Mouse (Mus musculus): ENCODE measurements around the gene Sh2b1. TPM values are rescaled to one million over a fixed set of nuclear protein-coding genes. Genes with fewer than 3 reads are reported as not detected.

The Sh2b1 gene
- 33.7 and 36.0 TPM in 2 replicates for polyA plus RNA-seq (2014; fragmentation: Nextera tagmentation; extraction: Ambion mirVana)

- H3K4me1 ChIP-seq (ENCODE audit: control insufficient read depth, insufficient read depth, low read length), result peaks cover 12% of the 10 kb centered on the region
- H3K9me3 ChIP-seq (replicated peaks; ENCODE audit: control insufficient read depth, low read length), result no peaks in the 10 kb centered on the region
- H3K27ac ChIP-seq (ENCODE audit: low read depth, low read length), result peak within 1 kb of the TSS; percentile 97
- H3K27me3 ChIP-seq (ENCODE audit: control insufficient read depth, insufficient read depth, low read length), result no peaks in the 10 kb centered on the region
- H3K9ac ChIP-seq (ENCODE audit: low read depth, low read length), result peak within 1 kb of the TSS; percentile 81
- WGBS (ENCODE audit: insufficient replicate concordance), result 0% methylated on average over 53 of the region's 53 CpGs
- peak within 1 kb of the TSS; percentile 94 for H3K4me2 ChIP-seq
- H3K4me3 ChIP-seq (ENCODE audit: low read depth, low read length), result peak within 1 kb of the TSS; percentile 78
- ATAC-seq (replicated peaks; ENCODE audit: insufficient number of reproducible peaks, low FRiP score, low TSS enrichment), result peak; percentile 87
- peaks cover 15% of the 10 kb centered on the region for H3K36me3 ChIP-seq (ENCODE audit: control insufficient read depth, insufficient read depth, low read length)
These were observed at the start of gene Sh2b1 for GRCm38 (mm10) chr7:126474993-126475581. Gene Sh2b1 (minus strand): TSS chr7:126475424.

GRCm38 (mm10) chr7:126523316-126523715 is 48.1 kb upstream of the Sh2b1 start:
- Histone ChIP-seq H3K4me3 (ENCODE audit: low read depth, low read length) (no peak overlapping the region), H3K36me3 (ENCODE audit: control insufficient read depth, insufficient read depth, low read length) (no peaks in the 10 kb centered on the region), H3K9ac (ENCODE audit: low read depth, low read length) (no peak overlapping the region), H3K27ac (ENCODE audit: low read depth, low read length) (no peak overlapping the region), H3K4me1 (ENCODE audit: control insufficient read depth, insufficient read depth, low read length) (no peaks in the 10 kb centered on the region), H3K4me2 (no peak overlapping the region), H3K9me3 (replicated peaks; ENCODE audit: control insufficient read depth, low read length) (no peaks in the 10 kb centered on the region), H3K27me3 (ENCODE audit: control insufficient read depth, insufficient read depth, low read length) (no peaks in the 10 kb centered on the region)
- WGBS (ENCODE audit: insufficient replicate concordance), result 75% methylated on average over 3 of the region's 3 CpGs
- ATAC-seq (replicated peaks; ENCODE audit: insufficient number of reproducible peaks, low FRiP score, low TSS enrichment), result no peak

DNA sequence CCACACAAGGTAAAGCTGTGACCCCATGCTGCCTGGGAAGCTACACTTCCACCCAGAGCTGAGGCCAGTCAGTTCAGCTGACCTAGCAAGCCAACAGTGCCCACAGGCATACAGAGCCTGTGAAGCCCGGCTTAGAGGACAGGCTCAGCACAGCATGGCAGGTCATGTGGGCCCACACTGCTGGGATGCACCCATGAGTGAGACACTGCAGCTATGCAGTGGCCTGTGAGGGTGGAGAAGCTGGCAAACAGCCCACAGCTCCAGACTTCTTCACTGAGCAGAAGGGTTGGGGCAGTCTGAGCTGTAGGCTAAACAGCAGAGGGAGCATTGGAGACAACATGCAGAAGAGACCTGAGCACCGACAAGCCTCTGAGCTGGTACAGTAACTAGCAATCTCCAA is 44.3 kb upstream of the Sh2b1 start:
- Histone ChIP-seq H3K4me3 (ENCODE audit: low read depth, low read length) (no peak overlapping the region), H3K27me3 (ENCODE audit: control insufficient read depth, insufficient read depth, low read length) (no peaks in the 10 kb centered on the region), H3K9ac (ENCODE audit: low read depth, low read length) (no peak overlapping the region), H3K4me2 (no peak overlapping the region), H3K9me3 (replicated peaks; ENCODE audit: control insufficient read depth, low read length) (no peaks in the 10 kb centered on the region), H3K27ac (ENCODE audit: low read depth, low read length) (no peak overlapping the region), H3K4me1 (ENCODE audit: control insufficient read depth, insufficient read depth, low read length) (no peaks in the 10 kb centered on the region), H3K36me3 (ENCODE audit: control insufficient read depth, insufficient read depth, low read length) (no peaks in the 10 kb centered on the region)
- ATAC-seq (replicated peaks; ENCODE audit: insufficient number of reproducible peaks, low FRiP score, low TSS enrichment), result no peak
- 58% methylated on average over 2 of the region's 2 CpGs for WGBS (ENCODE audit: insufficient replicate concordance)

GRCm38 (mm10) chr7:126518261-126518941 is 43.2 kb upstream of the Sh2b1 start:
- no peaks in the 10 kb centered on the region for H3K27me3 ChIP-seq (ENCODE audit: control insufficient read depth, insufficient read depth, low read length)
- H3K4me1 ChIP-seq (ENCODE audit: control insufficient read depth, insufficient read depth, low read length), result no peaks in the 10 kb centered on the region
- ATAC-seq (replicated peaks; ENCODE audit: insufficient number of reproducible peaks, low FRiP score, low TSS enrichment), result no peak
- H3K36me3 ChIP-seq (ENCODE audit: control insufficient read depth, insufficient read depth, low read length), result no peaks in the 10 kb centered on the region
- no peaks in the 10 kb centered on the region for H3K9me3 ChIP-seq (replicated peaks; ENCODE audit: control insufficient read depth, low read length)
- WGBS (ENCODE audit: insufficient replicate concordance), result 85% methylated on average over 5 of the region's 5 CpGs
- no peak overlapping the region for H3K4me3 ChIP-seq (ENCODE audit: low read depth, low read length)
- H3K4me2 ChIP-seq, result no peak overlapping the region
- H3K9ac ChIP-seq (ENCODE audit: low read depth, low read length), result no peak overlapping the region
- no peak overlapping the region for H3K27ac ChIP-seq (ENCODE audit: low read depth, low read length)

DNA sequence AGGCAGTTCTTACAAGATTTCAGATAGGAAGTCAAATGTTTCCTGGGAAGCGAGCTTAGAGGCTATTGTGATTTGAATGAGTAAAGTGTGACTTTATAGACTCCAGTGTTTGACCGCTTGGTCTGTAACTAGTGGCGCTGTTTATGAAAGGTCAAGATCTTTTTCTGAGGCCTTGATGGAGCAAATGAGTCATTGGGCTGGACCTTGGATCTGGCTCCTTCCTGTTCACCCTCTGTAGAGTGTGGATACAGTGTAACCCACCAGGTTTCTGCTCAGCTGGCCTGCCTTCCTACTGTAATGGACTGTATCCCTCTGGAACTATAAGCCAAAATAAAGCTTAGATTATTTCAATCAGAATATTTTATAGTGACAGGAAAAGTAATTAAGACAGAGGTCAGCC is 36.1 kb upstream of the Sh2b1 start:
- WGBS (ENCODE audit: insufficient replicate concordance), result 70% methylated on average over 3 of the region's 3 CpGs

DNA sequence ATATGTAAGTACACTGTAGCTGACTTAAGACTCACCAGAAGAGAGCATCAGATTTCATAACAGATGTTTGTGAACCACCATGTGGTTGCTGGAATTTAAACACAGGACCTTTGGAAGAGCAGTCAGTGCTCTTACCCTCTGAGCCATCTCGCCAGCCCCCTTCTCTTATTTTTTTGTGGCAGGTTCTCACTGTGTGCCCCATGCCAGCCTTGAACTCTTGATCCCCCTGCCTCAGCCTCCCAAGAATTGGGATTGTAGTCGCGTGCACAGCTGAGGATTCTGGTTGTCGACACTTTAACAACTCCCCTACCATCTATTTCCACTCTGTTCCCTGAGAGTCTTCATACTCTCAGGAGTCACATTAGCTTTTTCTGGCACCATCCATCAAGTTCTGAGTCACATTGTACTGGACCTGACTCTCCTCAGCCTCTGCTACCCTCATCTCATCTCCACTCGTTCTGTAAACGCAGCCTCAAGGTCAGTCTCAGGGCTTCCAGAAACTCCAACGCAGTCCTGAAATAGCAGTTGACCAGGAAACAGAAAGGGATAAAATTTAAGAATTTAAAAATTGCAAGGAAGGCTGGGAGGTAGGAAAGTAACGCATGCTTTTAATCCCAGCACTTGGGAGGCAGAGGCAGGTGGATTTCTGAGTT is 32.0 kb upstream of the Sh2b1 start:
- H3K27me3 ChIP-seq (ENCODE audit: control insufficient read depth, insufficient read depth, low read length), result no peaks in the 10 kb centered on the region; the same call in 1 of the 2 replicates
- no peaks in the 10 kb centered on the region for H3K4me1 ChIP-seq (ENCODE audit: control insufficient read depth, insufficient read depth, low read length)
- H3K9me3 ChIP-seq (replicated peaks; ENCODE audit: control insufficient read depth, low read length), result no peaks in the 10 kb centered on the region
- no peak overlapping the region for H3K4me3 ChIP-seq (ENCODE audit: low read depth, low read length)
- H3K27ac ChIP-seq (ENCODE audit: low read depth, low read length), result no peak overlapping the region
- H3K36me3 ChIP-seq (ENCODE audit: control insufficient read depth, insufficient read depth, low read length), result no peaks in the 10 kb centered on the region
- no peak for ATAC-seq (replicated peaks; ENCODE audit: insufficient number of reproducible peaks, low FRiP score, low TSS enrichment)
- no peak overlapping the region for H3K9ac ChIP-seq (ENCODE audit: low read depth, low read length)
- no peak overlapping the region for H3K4me2 ChIP-seq
- WGBS (ENCODE audit: insufficient replicate concordance), result 76% methylated on average over 8 of the region's 8 CpGs

More for the DNA sequence above, 36.1 kb upstream of the Sh2b1 start:
- Histone ChIP-seq H3K4me1 (ENCODE audit: control insufficient read depth, insufficient read depth, low read length) (no peaks in the 10 kb centered on the region), H3K36me3 (ENCODE audit: control insufficient read depth, insufficient read depth, low read length) (no peaks in the 10 kb centered on the region), H3K9ac (ENCODE audit: low read depth, low read length) (no peak overlapping the region), H3K27ac (ENCODE audit: low read depth, low read length) (no peak overlapping the region), H3K4me3 (ENCODE audit: low read depth, low read length) (no peak overlapping the region), H3K27me3 (ENCODE audit: control insufficient read depth, insufficient read depth, low read length) (no peaks in the 10 kb centered on the region; the same call in 1 of the 2 replicates), H3K9me3 (replicated peaks; ENCODE audit: control insufficient read depth, low read length) (no peaks in the 10 kb centered on the region), H3K4me2 (no peak overlapping the region)
- no peak for ATAC-seq (replicated peaks; ENCODE audit: insufficient number of reproducible peaks, low FRiP score, low TSS enrichment)

DNA sequence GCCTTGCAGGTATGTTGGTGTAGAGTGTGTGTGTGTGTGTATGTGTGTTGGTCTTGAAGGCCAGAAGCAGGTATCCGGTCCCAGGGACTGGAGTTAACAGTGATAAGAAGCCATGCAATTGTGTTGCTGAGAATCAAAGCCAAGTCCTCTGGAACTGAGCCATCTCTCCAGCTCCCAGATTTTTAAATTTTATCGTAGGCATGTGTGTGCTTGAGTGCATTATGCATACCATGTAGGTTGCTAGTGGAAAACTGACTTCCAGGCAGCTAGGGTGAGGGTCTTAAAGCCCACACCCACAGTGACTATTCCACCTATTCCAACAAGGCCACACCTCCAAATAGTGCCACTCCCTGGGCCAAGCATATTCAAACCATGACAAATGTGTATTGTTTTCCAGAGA is 29.7 kb upstream of the Sh2b1 start:
- WGBS (ENCODE audit: insufficient replicate concordance), result 76% methylated on average over 2 of the region's 2 CpGs
- Histone ChIP-seq H3K27me3 (ENCODE audit: control insufficient read depth, insufficient read depth, low read length) (no peaks in the 10 kb centered on the region; the same call in 1 of the 2 replicates), H3K4me1 (ENCODE audit: control insufficient read depth, insufficient read depth, low read length) (peaks cover 6% of the 10 kb centered on the region; the same call in 1 of the 2 replicates), H3K4me2 (no peak overlapping the region), H3K27ac (ENCODE audit: low read depth, low read length) (no peak overlapping the region), H3K9ac (ENCODE audit: low read depth, low read length) (no peak overlapping the region), H3K9me3 (replicated peaks; ENCODE audit: control insufficient read depth, low read length) (no peaks in the 10 kb centered on the region), H3K4me3 (ENCODE audit: low read depth, low read length) (no peak overlapping the region), H3K36me3 (ENCODE audit: control insufficient read depth, insufficient read depth, low read length) (peaks cover 10% of the 10 kb centered on the region)
- no peak for ATAC-seq (replicated peaks; ENCODE audit: insufficient number of reproducible peaks, low FRiP score, low TSS enrichment)

DNA sequence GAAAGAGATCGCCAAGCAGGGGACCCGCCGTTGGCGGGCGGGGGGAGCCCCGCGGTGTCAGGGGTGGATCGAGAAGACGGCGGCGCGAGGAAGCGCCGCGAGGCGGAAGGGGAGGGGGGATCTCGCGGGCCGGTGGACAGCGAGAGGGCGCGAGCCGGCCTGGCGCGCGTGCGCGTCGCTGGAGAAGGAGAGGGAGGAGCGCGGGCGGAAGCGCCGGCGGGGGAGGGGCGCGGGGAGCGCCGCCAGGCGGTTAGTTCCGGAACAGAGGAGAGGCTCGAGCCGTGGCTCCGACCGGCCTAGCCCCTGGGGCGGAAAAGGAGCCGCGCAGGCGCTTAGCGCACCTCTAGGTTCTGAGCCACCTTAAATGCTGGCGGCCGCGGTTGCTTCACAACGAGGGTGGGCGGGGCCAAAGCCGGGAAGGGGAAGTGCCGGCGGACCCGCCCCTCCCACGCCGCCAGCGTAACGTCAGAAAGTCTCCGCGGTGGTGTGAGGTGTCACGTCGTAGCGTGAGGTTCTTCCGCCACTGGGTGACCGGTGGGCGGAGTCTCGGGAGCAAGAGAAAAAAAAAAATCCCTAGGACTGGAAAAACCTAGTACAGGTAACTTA is 28.2 kb upstream of the Sh2b1 start, which contains the start of gene Atxn2l:
Gene Atxn2l (minus strand): TSS at position 165 of the 606 bp plus-strand sequence.
- peak within 1 kb of the TSS; percentile 78 for H3K4me2 ChIP-seq
- peak; percentile 86 for ATAC-seq (replicated peaks; ENCODE audit: insufficient number of reproducible peaks, low FRiP score, low TSS enrichment)
- H3K9ac ChIP-seq (ENCODE audit: low read depth, low read length), result peak within 1 kb of the TSS; percentile 91
- H3K4me3 ChIP-seq (ENCODE audit: low read depth, low read length), result peak within 1 kb of the TSS; percentile 89
- peaks cover 6% of the 10 kb centered on the region; the same call in 1 of the 2 replicates for H3K4me1 ChIP-seq (ENCODE audit: control insufficient read depth, insufficient read depth, low read length)
- no peaks in the 10 kb centered on the region for H3K27me3 ChIP-seq (ENCODE audit: control insufficient read depth, insufficient read depth, low read length)
- under 1% methylated on average over 55 of the region's 72 CpGs for WGBS (ENCODE audit: insufficient replicate concordance)
- peak within 1 kb of the TSS; percentile 97 for H3K27ac ChIP-seq (ENCODE audit: low read depth, low read length)
- no peaks in the 10 kb centered on the region for H3K9me3 ChIP-seq (replicated peaks; ENCODE audit: control insufficient read depth, low read length)
- peaks cover 18% of the 10 kb centered on the region for H3K36me3 ChIP-seq (ENCODE audit: control insufficient read depth, insufficient read depth, low read length)
